Mouse (Mus musculus): ENCODE data around the gene Tdrd9. TPM values are rescaled to one million over a fixed set of nuclear protein-coding genes. Genes with fewer than 3 reads are reported as not detected.

Tdrd9 gene
- polyA plus RNA-seq, 1 experiment from 2014 or later: 0.32 TPM

DNA sequence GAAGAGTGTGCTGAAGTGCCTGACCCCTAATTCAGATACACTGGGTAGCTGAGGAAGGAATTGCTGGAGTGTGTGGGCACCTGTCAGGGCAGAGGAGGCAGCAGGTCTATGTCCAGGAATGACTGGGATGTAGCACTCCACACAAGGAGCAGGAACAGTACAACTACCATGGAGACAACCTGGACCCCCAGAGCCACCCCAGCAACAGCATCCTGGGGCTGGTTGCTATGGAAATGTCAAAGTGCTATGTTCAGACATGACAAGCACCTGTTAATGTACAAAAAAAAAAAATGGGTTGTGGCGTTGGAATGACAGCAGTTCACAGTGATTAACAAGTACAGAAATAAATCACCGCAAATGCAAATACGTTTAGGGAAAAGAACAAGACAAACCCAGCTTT lies 114.9 kb downstream of the Tdrd9 start:
- DNase-seq (ENCODE audit: low spot score) (no peak), ATAC-seq (replicated peaks; ENCODE audit: low FRiP score, low read depth) (no peak)
- H3K9me3 ChIP-seq (replicated peaks; ENCODE audit: low read length): no peaks in the 10 kb centered on the region
- H3K36me3 ChIP-seq (ENCODE audit: insufficient read depth, low read length): no peaks in the 10 kb centered on the region
- H3K9ac ChIP-seq (ENCODE audit: low read depth, low read length): no peak overlapping the region
- H3K27ac ChIP-seq: no peak overlapping the region
- no peak for TF ChIP-seq CTCF (IDR thresholded peaks at IDR 0.05; ENCODE audit: low read depth)
- H3K4me2 ChIP-seq (ENCODE audit: low read length): no peak overlapping the region
- WGBS: 71% methylated on average over 3 of the region's 3 CpGs
- H3K4me1 ChIP-seq (replicated peaks; ENCODE audit: insufficient read depth, low read length): no peaks in the 10 kb centered on the region
- H3K27me3 ChIP-seq (ENCODE audit: insufficient read depth, low read length): no peaks in the 10 kb centered on the region
- H3K4me3 ChIP-seq (replicated peaks; ENCODE audit: low read depth, low read length): no peak overlapping the region

DNA sequence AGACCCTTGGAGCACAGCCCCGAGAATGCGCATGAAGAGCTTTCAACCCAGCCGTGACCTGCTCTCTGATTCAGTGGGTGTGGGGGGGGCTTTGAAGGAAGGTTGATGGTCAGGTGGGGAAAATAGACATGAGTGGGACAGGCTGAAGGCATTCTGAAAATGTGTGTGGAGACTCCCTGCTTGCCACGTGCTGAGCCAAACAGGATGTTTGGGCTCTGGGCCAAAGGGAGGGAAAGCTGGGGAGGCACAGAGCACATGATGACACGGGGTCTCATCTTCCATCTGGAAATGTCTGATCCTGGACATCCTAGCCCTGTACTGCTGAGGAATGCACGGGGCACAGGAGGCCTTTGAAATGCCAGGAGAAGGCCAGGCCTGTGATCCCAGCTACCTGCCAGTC lies 115.4 kb downstream of the Tdrd9 start:
- no peaks in the 10 kb centered on the region for H3K9me3 ChIP-seq (replicated peaks; ENCODE audit: low read length)
- no peak overlapping the region for H3K9ac ChIP-seq (ENCODE audit: low read depth, low read length)
- 29% methylated on average over 6 of the region's 6 CpGs for WGBS
- no peaks in the 10 kb centered on the region for H3K27me3 ChIP-seq (ENCODE audit: insufficient read depth, low read length)
- ATAC-seq (replicated peaks; ENCODE audit: low FRiP score, low read depth): 0 out of 2 replicates have a peak, but pooled peaks have one; percentile 29
- no peaks in the 10 kb centered on the region for H3K36me3 ChIP-seq (ENCODE audit: insufficient read depth, low read length)
- H3K4me2 ChIP-seq (ENCODE audit: low read length): no peak overlapping the region
- no peak overlapping the region for H3K4me3 ChIP-seq (replicated peaks; ENCODE audit: low read depth, low read length)
- TF ChIP-seq CTCF (IDR thresholded peaks at IDR 0.05; ENCODE audit: low read depth): no peak
- H3K4me1 ChIP-seq (replicated peaks; ENCODE audit: insufficient read depth, low read length): no peaks in the 10 kb centered on the region
- DNase-seq (ENCODE audit: low spot score): peak; percentile 41
- no peak overlapping the region for H3K27ac ChIP-seq

DNA sequence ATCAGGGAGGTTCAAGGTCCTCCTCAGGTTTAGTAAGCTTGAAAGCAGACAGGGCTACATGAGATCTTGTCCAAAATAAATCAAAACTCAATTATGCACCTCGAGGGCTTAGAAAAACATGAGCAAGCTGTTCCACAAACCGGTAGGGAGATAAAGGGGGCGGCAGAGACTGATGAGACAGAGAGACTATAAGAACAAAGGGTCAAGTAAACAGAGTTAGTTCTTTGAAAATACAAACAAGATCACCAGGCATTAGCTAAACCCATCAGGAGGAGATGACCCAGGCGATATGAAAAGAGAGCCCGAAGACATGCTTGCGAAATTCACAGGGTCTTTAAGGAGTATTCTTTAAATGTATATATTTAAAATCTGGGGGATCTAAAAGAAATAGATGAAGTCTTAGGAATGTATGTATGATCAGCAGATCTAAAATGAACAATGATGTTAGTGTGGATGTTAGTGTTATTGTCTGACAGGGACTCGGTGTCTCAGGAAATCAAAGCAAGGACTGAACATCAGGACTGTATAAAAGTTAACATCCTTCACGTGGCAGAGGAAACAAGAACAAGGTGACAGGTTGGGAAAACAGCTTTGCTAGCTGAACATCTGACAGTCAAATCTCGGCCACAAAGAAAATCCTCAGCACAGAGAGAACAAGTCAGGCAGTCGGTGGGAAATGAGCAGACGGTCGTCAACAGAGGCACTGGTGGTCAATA lies 117.4 kb downstream of the Tdrd9 start:
- no peak overlapping the region for H3K27ac ChIP-seq
- no peaks in the 10 kb centered on the region for H3K36me3 ChIP-seq (ENCODE audit: insufficient read depth, low read length)
- ATAC-seq (replicated peaks; ENCODE audit: low FRiP score, low read depth) (no peak), DNase-seq (ENCODE audit: low spot score) (no peak)
- no peak for TF ChIP-seq CTCF (IDR thresholded peaks at IDR 0.05; ENCODE audit: low read depth)
- H3K9ac ChIP-seq (ENCODE audit: low read depth, low read length): no peak overlapping the region
- H3K9me3 ChIP-seq (replicated peaks; ENCODE audit: low read length): no peaks in the 10 kb centered on the region
- no peak overlapping the region for H3K4me3 ChIP-seq (replicated peaks; ENCODE audit: low read depth, low read length)
- H3K27me3 ChIP-seq (ENCODE audit: insufficient read depth, low read length): no peaks in the 10 kb centered on the region
- WGBS: 40% methylated on average over 12 of the region's 12 CpGs
- no peaks in the 10 kb centered on the region for H3K4me1 ChIP-seq (replicated peaks; ENCODE audit: insufficient read depth, low read length)
- no peak overlapping the region for H3K4me2 ChIP-seq (ENCODE audit: low read length)

DNA sequence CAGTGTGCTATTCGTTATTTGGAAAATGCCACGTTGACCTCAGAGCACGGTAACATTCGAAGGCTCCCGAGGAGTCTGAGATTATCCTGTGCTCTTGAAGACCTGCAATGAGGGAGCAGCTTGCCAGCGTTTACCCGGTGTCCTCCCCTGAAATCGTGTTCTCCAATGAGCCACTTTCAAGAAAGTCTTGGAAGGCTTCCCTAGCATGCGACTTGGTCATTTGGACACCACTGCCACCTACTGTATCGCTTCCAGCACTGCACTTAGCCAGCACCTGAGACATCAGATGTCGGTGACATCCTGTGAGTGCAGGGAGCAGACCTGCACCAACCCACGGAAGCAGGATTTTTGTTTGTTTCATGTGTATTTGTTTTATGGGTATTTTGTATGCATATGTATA lies 119.7 kb downstream of the Tdrd9 start:
- 7% methylated on average over 12 of the region's 12 CpGs for WGBS
- Histone ChIP-seq H3K27me3 (ENCODE audit: insufficient read depth, low read length) (no peaks in the 10 kb centered on the region), H3K4me3 (replicated peaks; ENCODE audit: low read depth, low read length) (no peak overlapping the region), H3K27ac (no peak overlapping the region), H3K9me3 (replicated peaks; ENCODE audit: low read length) (no peaks in the 10 kb centered on the region), H3K4me2 (ENCODE audit: low read length) (no peak overlapping the region), H3K36me3 (ENCODE audit: insufficient read depth, low read length) (no peaks in the 10 kb centered on the region), H3K9ac (ENCODE audit: low read depth, low read length) (no peak overlapping the region), H3K4me1 (replicated peaks; ENCODE audit: insufficient read depth, low read length) (no peaks in the 10 kb centered on the region)
- peak; percentile 85 for TF ChIP-seq CTCF (IDR thresholded peaks at IDR 0.05; ENCODE audit: low read depth)
- DNase-seq (ENCODE audit: low spot score) (peak; percentile 88), ATAC-seq (replicated peaks; ENCODE audit: low FRiP score, low read depth) (no peak)

DNA sequence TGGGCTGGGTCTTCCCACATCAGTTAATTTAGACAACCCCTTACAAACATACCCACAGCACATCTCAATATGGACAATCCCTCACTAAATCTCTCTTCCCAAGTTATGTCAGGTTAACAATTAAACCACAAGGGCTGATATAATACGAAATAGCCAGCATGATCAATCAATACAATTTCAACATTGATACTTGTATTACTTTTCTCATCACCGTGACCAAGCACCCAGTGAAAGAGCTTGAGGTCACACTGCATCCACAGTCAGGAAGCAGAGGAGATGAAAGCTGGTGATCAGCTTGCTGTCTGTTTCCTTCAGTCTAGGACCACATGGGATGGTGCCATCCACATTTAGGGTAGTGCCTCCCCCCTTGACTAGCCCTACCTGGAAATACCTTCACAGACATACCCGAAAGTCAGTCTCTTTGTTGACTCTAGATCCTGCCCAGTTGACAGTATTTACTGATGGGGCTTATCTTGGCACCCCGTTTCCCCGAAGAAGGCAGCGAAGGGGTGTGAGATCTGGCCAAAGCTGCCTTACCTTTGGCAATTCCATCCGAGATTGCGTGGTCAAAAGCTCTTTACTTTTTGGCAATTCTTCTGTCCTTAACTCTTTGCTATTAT lies 123.0 kb downstream of the Tdrd9 start:
- Histone ChIP-seq H3K36me3 (ENCODE audit: insufficient read depth, low read length) (no peaks in the 10 kb centered on the region), H3K9me3 (replicated peaks; ENCODE audit: low read length) (no peaks in the 10 kb centered on the region), H3K4me1 (replicated peaks; ENCODE audit: insufficient read depth, low read length) (no peaks in the 10 kb centered on the region), H3K4me2 (ENCODE audit: low read length) (no peak overlapping the region), H3K27ac (no peak overlapping the region), H3K4me3 (replicated peaks; ENCODE audit: low read depth, low read length) (no peak overlapping the region), H3K9ac (ENCODE audit: low read depth, low read length) (no peak overlapping the region), H3K27me3 (ENCODE audit: insufficient read depth, low read length) (no peaks in the 10 kb centered on the region)
- ATAC-seq (replicated peaks; ENCODE audit: low FRiP score, low read depth) (no peak), DNase-seq (ENCODE audit: low spot score) (no peak)
- 78% methylated on average over 8 of the region's 8 CpGs for WGBS
- no peak for TF ChIP-seq CTCF (IDR thresholded peaks at IDR 0.05; ENCODE audit: low read depth)

DNA sequence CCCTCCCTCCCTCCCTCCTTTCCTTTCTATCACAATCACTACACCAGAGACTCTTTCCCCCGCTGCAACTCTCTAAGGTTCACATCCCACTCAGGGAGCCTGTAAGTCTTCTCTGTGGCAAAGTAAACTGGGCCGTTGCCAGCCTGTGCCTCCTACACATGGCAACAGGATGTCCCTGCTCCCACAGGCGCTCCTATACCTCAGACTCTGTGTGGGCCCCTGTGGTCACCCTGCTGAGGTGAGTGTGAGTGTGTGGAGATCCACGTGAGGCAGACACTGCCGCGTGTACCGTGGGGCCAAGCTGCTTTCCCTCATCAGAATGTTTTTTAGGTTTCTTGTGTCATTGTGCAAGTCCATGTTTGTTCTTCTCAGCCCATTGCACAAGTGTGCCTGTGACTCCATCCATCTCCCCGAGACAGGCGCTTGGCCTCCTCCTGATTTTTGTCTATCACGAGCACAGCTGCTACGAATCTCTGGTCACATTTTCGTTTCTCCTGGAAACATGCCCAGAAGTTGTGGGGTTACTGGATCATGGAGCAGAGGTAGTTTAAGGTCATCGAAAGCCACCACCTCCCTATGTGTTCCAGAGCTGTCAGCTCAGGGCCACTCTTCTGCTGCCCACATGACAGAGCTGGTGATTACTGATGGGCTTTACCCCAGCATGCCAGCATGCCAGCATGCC lies 124.8 kb downstream of the Tdrd9 start:
- WGBS: 31% methylated on average over 13 of the region's 13 CpGs

More for the DNA sequence above, 124.8 kb downstream of the Tdrd9 start:
- H3K4me1 ChIP-seq (replicated peaks; ENCODE audit: insufficient read depth, low read length): no peaks in the 10 kb centered on the region
- ATAC-seq (replicated peaks; ENCODE audit: low FRiP score, low read depth): no peak; the same call in 1 of the 2 replicates
- no peak overlapping the region for H3K4me2 ChIP-seq (ENCODE audit: low read length)
- no peak overlapping the region for H3K4me3 ChIP-seq (replicated peaks; ENCODE audit: low read depth, low read length)
- no peaks in the 10 kb centered on the region for H3K27me3 ChIP-seq (ENCODE audit: insufficient read depth, low read length)
- peak; percentile 77 for DNase-seq (ENCODE audit: low spot score)
- no peaks in the 10 kb centered on the region for H3K36me3 ChIP-seq (ENCODE audit: insufficient read depth, low read length)
- no peak for TF ChIP-seq CTCF (IDR thresholded peaks at IDR 0.05; ENCODE audit: low read depth)
- no peak overlapping the region for H3K9ac ChIP-seq (ENCODE audit: low read depth, low read length)
- no peak overlapping the region for H3K27ac ChIP-seq
- no peaks in the 10 kb centered on the region for H3K9me3 ChIP-seq (replicated peaks; ENCODE audit: low read length)
